Mouse (Mus musculus) MEL (cell line): Measurements from ENCODE around the gene Ntrk3.

ENCODE experiments used
- CTCF ChIP-seq, 3 experiments: IDR thresholded peaks in 2 of 3; conservative IDR thresholded peaks in 1 of 3; 2 replicates each; pipeline ENCODE4 v1.5.1; 2011 to 2012; ENCODE audit warnings: low read length in 3 of 3, low read depth in 2 of 3, mild to moderate bottlenecking in 2 of 3, improper control_type of control experiment in 1 of 3, inconsistent platforms in 1 of 3, mixed read lengths in 1 of 3, moderate library complexity in 1 of 3; ENCODE audit not compliant: control insufficient read depth in 1 of 3, insufficient read depth in 1 of 3, poor library complexity in 1 of 3, severe bottlenecking in 1 of 3
- EP300 ChIP-seq, 2 experiments: IDR thresholded peaks; 2 replicates each; pipeline ENCODE4 v1.6.1; 2011; ENCODE audit warnings: improper control_type of control experiment in 2 of 2, low read length in 2 of 2, low read depth in 1 of 2, mild to moderate bottlenecking in 1 of 2
- MAFK ChIP-seq: IDR thresholded peaks from 2 replicates; pipeline ENCODE4 v1.6.1; 2011; ENCODE audit warnings: low read depth, mild to moderate bottlenecking, low read length, improper control_type of control experiment, borderline replicate concordance
- MYB ChIP-seq: IDR thresholded peaks from 2 replicates; pipeline ENCODE4 v1.6.1; 2011; ENCODE audit warnings: mild to moderate bottlenecking, low read depth, low read length, improper control_type of control experiment
- POLR2A ChIP-seq, 2 experiments: IDR thresholded peaks; 2 replicates each; pipeline ENCODE4 v1.6.1; 2011 to 2012; ENCODE audit warnings: low read length in 2 of 2, mild to moderate bottlenecking in 2 of 2, control low read depth in 1 of 2, improper control_type of control experiment in 1 of 2, low read depth in 1 of 2, moderate library complexity in 1 of 2; ENCODE audit not compliant: control insufficient read depth in 1 of 2, insufficient read depth in 1 of 2, poor library complexity in 1 of 2
- POLR2AphosphoS5 ChIP-seq: IDR thresholded peaks from 2 replicates; pipeline ENCODE4 v1.6.1; 2012; ENCODE audit warnings: low read depth, borderline replicate concordance, mild to moderate bottlenecking, inconsistent platforms, low read length, moderate library complexity, mixed read lengths
- TBP ChIP-seq: IDR thresholded peaks from 2 replicates; pipeline ENCODE4 v1.8.0; 2011; ENCODE audit warnings: low read depth, low read length, improper control_type of control experiment
- TCF12 ChIP-seq: IDR thresholded peaks from 2 replicates; pipeline ENCODE4 v1.6.1; 2014; ENCODE audit warnings: low read depth, mild to moderate bottlenecking, inconsistent platforms, low read length, improper control_type of control experiment, moderate library complexity

DNA sequence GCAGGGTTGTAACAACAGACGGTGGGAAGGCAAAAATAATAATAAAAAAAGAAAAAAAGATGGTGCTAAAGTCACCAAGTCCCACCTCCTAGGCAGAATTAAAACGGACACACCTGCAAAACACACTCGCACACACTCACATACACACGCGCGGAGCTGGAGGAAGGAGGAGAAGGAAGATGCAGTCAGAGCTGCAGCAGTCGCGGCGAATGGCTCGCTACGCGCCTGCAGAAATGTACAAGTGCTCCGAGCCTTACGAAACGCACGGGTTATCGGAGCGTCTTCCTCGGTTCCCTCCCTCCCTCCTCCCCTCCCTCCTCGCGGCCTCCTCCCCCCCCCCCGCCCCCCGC is 159.7 kb downstream of the Ntrk3 start:
- TF ChIP-seq EP300 (IDR thresholded peaks at IDR 0.05; ENCODE audit: low read depth in 1 of 2, low read length in 2 of 2) (no peak), CTCF (IDR thresholded peaks at IDR 0.05 in 2 of 3, conservative IDR thresholded peaks at IDR 0.05 in 1 of 3; ENCODE audit: control insufficient read depth in 1 of 3, insufficient read depth in 1 of 3, low read depth in 2 of 3, low read length in 3 of 3, poor library complexity in 1 of 3, severe bottlenecking in 1 of 3) (no peak), TBP (no peak), TCF12 (no peak), POLR2A (IDR thresholded peaks at IDR 0.05; ENCODE audit: control insufficient read depth in 1 of 2, insufficient read depth in 1 of 2, low read depth in 1 of 2, low read length in 2 of 2, poor library complexity in 1 of 2) (no peak), POLR2AphosphoS5 (no peak), MYB (no peak), MAFK (no peak)
